Mouse (Mus musculus) 3T3-L1 (cell line): ENCODE measurements at regions not wholly inside any gene's neighbourhood (a gene's known extent, or its start where the extent isn't known, plus 50 kb on each side); places are given as distances from the start of the nearest gene placed in this dataset.

Experiments
- DNase-seq: peaks from one replicate; pipeline ENCODE4 v3.0.0-alpha.2; 2015; ENCODE audit warnings: low read depth, low spot score

GRCm38 (mm10) chrX:10397257-10397656 lies 87.7 kb upstream of the Tspan7 start:
- no peak for DNase-seq

GRCm38 (mm10) chrX:10411238-10411637 lies 73.7 kb upstream of the Tspan7 start:
- no peak for DNase-seq

GRCm38 (mm10) chrX:10422440-10422839 lies 62.5 kb upstream of the Tspan7 start:
- DNase-seq = peak; percentile 64
